Mouse (Mus musculus): ENCODE data around the gene Mbd3l1.
A peak's percentile ranks its signal among the peaks of the same experiment; 100 is the strongest.

Gene Mbd3l1

GRCm38 (mm10) chr9:18478168-18478567, at the start of gene Mbd3l1, which contains the start of gene Zfp558:
Mbd3l1 (plus strand) TSS chr9:18478359.
Zfp558 (minus strand) TSS chr9:18478268.
- DNase-seq (ENCODE audit: low read depth in 2 of 2, low spot score in 2 of 2) = no peak

- no peak for DNase-seq (ENCODE audit: low read depth in 2 of 2, low spot score in 2 of 2)
Measured at GRCm38 (mm10) chr9:18430354-18430753, 47.8 kb upstream of the Mbd3l1 start, which contains the start of gene Mbd3l2. Mbd3l2 (plus strand) TSS chr9:18430654.

GRCm38 (mm10) chr9:18431687-18432086, 46.5 kb upstream of the Mbd3l1 start:
- DNase-seq (ENCODE audit: low read depth in 2 of 2, low spot score in 2 of 2) = no peak

GRCm38 (mm10) chr9:18456520-18456919, 21.6 kb upstream of the Mbd3l1 start:
- DNase-seq (ENCODE audit: low read depth in 2 of 2, low spot score in 2 of 2) = no peak

GRCm38 (mm10) chr9:18467350-18467749, 10.8 kb upstream of the Mbd3l1 start:
- DNase-seq (ENCODE audit: low read depth in 2 of 2, low spot score in 2 of 2) = no peak

- no peak for DNase-seq (ENCODE audit: low read depth in 2 of 2, low spot score in 2 of 2)
Measured at GRCm38 (mm10) chr9:18468005-18468404, 10.2 kb upstream of the Mbd3l1 start.

- peak; percentile 39 to 55 for DNase-seq (ENCODE audit: low read depth in 2 of 2, low spot score in 2 of 2)
Measured at GRCm38 (mm10) chr9:18473324-18474128, 4.6 kb upstream of the Mbd3l1 start.

- no peak for DNase-seq (ENCODE audit: low read depth in 2 of 2, low spot score in 2 of 2)
Measured at GRCm38 (mm10) chr9:18508098-18508497, 29.9 kb downstream of the Mbd3l1 start.

All from CD8-positive naive resting alpha-beta T cell, adult 2 months (primary cell).